Mouse (Mus musculus) ES-Bruce4 (cell line): ENCODE data around the gene Prkag3. TPM values are rescaled to one million over a fixed set of nuclear protein-coding genes. Genes with fewer than 3 reads are reported as not detected.

Source experiments
- H3K27ac ChIP-seq: 2 replicates; pipeline ENCODE4 v1.5.1; 2012; ENCODE audit warnings: low read length, inconsistent platforms; ENCODE audit not compliant: insufficient read depth
- H3K27me3 ChIP-seq: 2 replicates; pipeline ENCODE4 v1.6.1; 2012; ENCODE audit warnings: mild to moderate bottlenecking, low read length, inconsistent platforms; ENCODE audit not compliant: control insufficient read depth, poor library complexity, insufficient read depth, severe bottlenecking
- H3K36me3 ChIP-seq: 2 replicates; pipeline ENCODE4 v1.6.1; 2012; ENCODE audit warnings: inconsistent platforms, mild to moderate bottlenecking, low read length, moderate library complexity; ENCODE audit not compliant: control insufficient read depth, poor library complexity, insufficient read depth, severe bottlenecking
- H3K4me1 ChIP-seq: one replicate; pipeline ENCODE4 v1.8.1; 2011; ENCODE audit warnings: low read length; ENCODE audit not compliant: control insufficient read depth, insufficient read depth
- H3K4me3 ChIP-seq: 2 replicates; pipeline ENCODE4 v1.5.1; 2011; ENCODE audit warnings: low read depth, mild to moderate bottlenecking, low read length
- H3K9ac ChIP-seq: 2 replicates; pipeline ENCODE4 v1.6.1; 2012; ENCODE audit warnings: low read depth, mild to moderate bottlenecking, inconsistent platforms; ENCODE audit not compliant: poor library complexity, severe bottlenecking
- H3K9me3 ChIP-seq: replicated peaks from 2 replicates; pipeline ENCODE4 v1.6.1; 2012; ENCODE audit warnings: mild to moderate bottlenecking, low read length, inconsistent platforms; ENCODE audit not compliant: control insufficient read depth, poor library complexity, insufficient read depth, severe bottlenecking
- CTCF ChIP-seq: IDR thresholded peaks from one replicate; pipeline ENCODE4 v1.8.1; 2011; ENCODE audit warnings: low read depth, low read length
- EP300 ChIP-seq: IDR thresholded peaks from 2 replicates; pipeline ENCODE4 v1.6.1; 2011; ENCODE audit warnings: low read depth, low read length; ENCODE audit not compliant: insufficient read depth
- POLR2A ChIP-seq: IDR thresholded peaks from one replicate; pipeline ENCODE4 v1.8.1; 2011; ENCODE audit warnings: low read length; ENCODE audit not compliant: insufficient read depth
- polyA plus RNA-seq: library from polyadenylated mRNA; stranded (reverse); fragments of >200 nt; gene quantifications from 2 replicates; pipeline ENCODE4 v1.2.4, GENCODE M21; 2011; ENCODE audit warnings: low read depth; ENCODE audit not compliant: missing spikeins, insufficient read depth, insufficient read length

Prkag3 gene
- polyA plus RNA-seq, 1 experiment = 0.21 TPM

GRCm38 (mm10) chr1:74778934-74779486 lies 30.0 kb upstream of the Prkag3 start:
- H3K4me3 ChIP-seq = no peak overlapping the region
- H3K9me3 ChIP-seq = no peaks in the 10 kb centered on the region
- TF ChIP-seq EP300 (no peak), CTCF (no peak), POLR2A (no peak)
- no peak overlapping the region for H3K27ac ChIP-seq
- no peaks in the 10 kb centered on the region; the same call in 1 of the 2 replicates for H3K27me3 ChIP-seq
- no peaks in the 10 kb centered on the region for H3K36me3 ChIP-seq
- peaks cover 9% of the 10 kb centered on the region for H3K4me1 ChIP-seq
- no peak overlapping the region for H3K9ac ChIP-seq

- Histone ChIP-seq H3K4me3 (no peak overlapping the region), H3K36me3 (no peaks in the 10 kb centered on the region), H3K27me3 (peaks cover 14% of the 10 kb centered on the region), H3K9me3 (no peaks in the 10 kb centered on the region), H3K9ac (no peak overlapping the region), H3K4me1 (peaks cover 7% of the 10 kb centered on the region), H3K27ac (no peak overlapping the region)
- TF ChIP-seq EP300 (no peak), CTCF (peak; percentile 46)
Observed at GRCm38 (mm10) chr1:74775816-74776215, 26.8 kb upstream of the Prkag3 start.

- no peak for TF ChIP-seq POLR2A
- no peak for TF ChIP-seq CTCF
- TF ChIP-seq EP300 = no peak
Observed at GRCm38 (mm10) chr1:74774062-74774461, 25.0 kb upstream of the Prkag3 start.

GRCm38 (mm10) chr1:74773136-74773535 lies 24.1 kb upstream of the Prkag3 start:
- no peak overlapping the region for H3K27ac ChIP-seq
- H3K36me3 ChIP-seq = no peaks in the 10 kb centered on the region
- H3K27me3 ChIP-seq = peaks cover 24% of the 10 kb centered on the region
- TF ChIP-seq CTCF = no peak
- TF ChIP-seq EP300 = no peak
- no peak for TF ChIP-seq POLR2A
- H3K9ac ChIP-seq = 0 out of 2 replicates have a peak overlapping the region, but pooled peaks have one; percentile 20
- H3K4me3 ChIP-seq = no peak overlapping the region
- no peaks in the 10 kb centered on the region for H3K4me1 ChIP-seq
- H3K9me3 ChIP-seq = no peaks in the 10 kb centered on the region

More at GRCm38 (mm10) chr1:74774062-74774461, 25.0 kb upstream of the Prkag3 start:
- Histone ChIP-seq H3K4me3 (no peak overlapping the region), H3K9me3 (no peaks in the 10 kb centered on the region), H3K36me3 (no peaks in the 10 kb centered on the region), H3K9ac (no peak overlapping the region), H3K27me3 (peaks cover 24% of the 10 kb centered on the region), H3K4me1 (peaks cover 2% of the 10 kb centered on the region), H3K27ac (no peak overlapping the region)

GRCm38 (mm10) chr1:74771931-74772620 lies 23.1 kb upstream of the Prkag3 start:
- Histone ChIP-seq H3K9ac (peak overlapping the region; percentile 37), H3K4me1 (no peaks in the 10 kb centered on the region), H3K27ac (no peak overlapping the region), H3K9me3 (no peaks in the 10 kb centered on the region), H3K36me3 (no peaks in the 10 kb centered on the region), H3K27me3 (peaks cover 24% of the 10 kb centered on the region), H3K4me3 (peak overlapping the region; percentile 55)
- TF ChIP-seq EP300 (no peak), CTCF (no peak), POLR2A (no peak)

GRCm38 (mm10) chr1:74771845-74771930 lies 22.7 kb upstream of the Prkag3 start, which contains the start of gene Wnt6:
Gene Wnt6, plus strand, starts transcription at chr1:74771892.
- no peaks in the 10 kb centered on the region for H3K36me3 ChIP-seq
- H3K4me3 ChIP-seq = peak within 1 kb of the TSS; percentile 55
- no peaks in the 10 kb centered on the region for H3K9me3 ChIP-seq
- TF ChIP-seq EP300 = no peak
- H3K4me1 ChIP-seq = no peaks in the 10 kb centered on the region
- peak within 1 kb of the TSS; percentile 37 for H3K9ac ChIP-seq
- peaks cover 24% of the 10 kb centered on the region for H3K27me3 ChIP-seq
- H3K27ac ChIP-seq = no peak within 1 kb of the TSS
